Mouse (Mus musculus) C2C12 (cell line): ENCODE measurements around the gene Bglap2. TPM values are rescaled to one million over a fixed set of nuclear protein-coding genes. Genes with fewer than 3 reads are reported as not detected.

Experiments
- H3K27me3 ChIP-seq: one replicate; pipeline ENCODE4 v1.6.1; 2011; ENCODE audit not compliant: control insufficient read depth, insufficient read depth, insufficient read length
- H3K36me3 ChIP-seq: one replicate; pipeline ENCODE4 v1.6.1; 2011; ENCODE audit not compliant: control insufficient read depth, insufficient read depth
- H3K4me3 ChIP-seq: one replicate; pipeline ENCODE4 v1.5.1; 2011; ENCODE audit warnings: mild to moderate bottlenecking, control low read depth; ENCODE audit not compliant: poor library complexity, insufficient read depth, severe bottlenecking
- H3K79me2 ChIP-seq: one replicate; pipeline ENCODE4 v1.6.1; 2011; ENCODE audit not compliant: control insufficient read depth, insufficient read depth
- H3K79me3 ChIP-seq: one replicate; pipeline ENCODE4 v1.6.1; 2011; ENCODE audit warnings: low read depth, control low read depth
- H3ac ChIP-seq: one replicate; pipeline ENCODE3; 2011; ENCODE audit warnings: low read depth; ENCODE audit not compliant: control insufficient read depth, insufficient read length
- CEBPB ChIP-seq: IDR thresholded peaks from one replicate; pipeline ENCODE4 v1.6.1; 2011; ENCODE audit warnings: low read depth, mild to moderate bottlenecking, control low read depth, moderate library complexity
- CTCF ChIP-seq: IDR thresholded peaks from one replicate; pipeline ENCODE4 v1.5.1; 2011; ENCODE audit not compliant: control insufficient read depth, insufficient read depth, insufficient read length
- FOSL1 ChIP-seq: IDR thresholded peaks from one replicate; pipeline ENCODE4 v1.8.0; 2011; ENCODE audit warnings: mild to moderate bottlenecking, low read length; ENCODE audit not compliant: poor library complexity, insufficient read depth, severe bottlenecking
- MAX ChIP-seq: IDR thresholded peaks from one replicate; pipeline ENCODE4 v1.6.1; 2011; ENCODE audit warnings: mild to moderate bottlenecking, control low read depth
- MYOD1 ChIP-seq: IDR thresholded peaks from one replicate; pipeline ENCODE4 v1.6.1; 2011; ENCODE audit warnings: low read depth; ENCODE audit not compliant: control insufficient read depth, insufficient read length
- MYOG ChIP-seq: IDR thresholded peaks from one replicate; pipeline ENCODE4 v1.6.1; 2011; ENCODE audit not compliant: control insufficient read depth, insufficient read length; ENCODE audit errors: extremely low read depth
- USF1 ChIP-seq: IDR thresholded peaks from one replicate; pipeline ENCODE4 v1.6.1; 2011; ENCODE audit warnings: low read depth, mild to moderate bottlenecking, control low read depth, moderate library complexity
- polyA plus RNA-seq: library from polyadenylated mRNA; unstranded; fragments of >200 nt; fragmentation: generic; extraction: Trizol; gene quantifications from one replicate; pipeline ENCODE4 v1.2.1, GENCODE M21; 2012; ENCODE audit warnings: missing spikeins

Bglap2 gene
- polyA plus RNA-seq, 1 experiment = 4.6 TPM

DNA sequence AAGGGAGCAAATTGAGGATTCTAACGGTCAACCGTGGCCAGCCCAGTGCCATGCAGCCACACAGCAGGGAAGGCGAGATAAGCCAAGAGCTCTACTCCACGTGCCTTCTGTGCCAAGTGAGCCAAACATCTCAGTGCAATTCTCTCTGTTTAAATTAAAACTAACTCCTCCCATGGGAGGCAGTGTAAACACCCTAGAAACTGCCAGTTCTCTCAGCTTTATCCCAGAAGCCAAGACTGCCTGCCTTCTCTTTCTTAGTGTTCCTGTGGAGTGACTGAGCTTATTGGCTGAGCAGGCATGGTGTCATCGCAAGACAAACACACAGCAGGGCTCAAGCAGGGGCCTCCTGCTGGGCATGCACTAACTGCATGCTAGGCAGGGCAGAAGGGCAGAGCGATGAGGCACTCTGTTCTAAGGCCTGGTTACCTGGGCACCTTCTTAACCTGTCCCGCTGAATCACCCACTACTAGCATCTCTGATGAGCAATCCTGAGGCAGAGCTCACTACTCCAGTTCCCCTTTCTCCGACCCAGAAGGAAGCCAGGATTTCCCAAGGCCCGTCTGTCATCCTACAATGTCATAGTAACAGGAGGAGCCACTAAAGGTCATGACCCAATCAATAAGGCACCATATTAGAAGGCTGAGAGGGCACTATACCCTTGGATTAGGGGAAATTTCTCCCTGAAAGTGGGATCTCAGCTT lies 43.7 kb upstream of the Bglap2 start:
- Histone ChIP-seq H3K4me3 (no peak overlapping the region), H3K79me3 (peaks cover 25% of the 10 kb centered on the region), H3ac (no peak overlapping the region), H3K36me3 (peaks cover 29% of the 10 kb centered on the region), H3K79me2 (peaks cover 37% of the 10 kb centered on the region), H3K27me3 (no peaks in the 10 kb centered on the region)
- no peak for TF ChIP-seq MYOG
- no peak for TF ChIP-seq USF1
- TF ChIP-seq CTCF = no peak
- no peak for TF ChIP-seq FOSL1
- TF ChIP-seq MYOD1 = no peak
- TF ChIP-seq CEBPB = no peak

DNA sequence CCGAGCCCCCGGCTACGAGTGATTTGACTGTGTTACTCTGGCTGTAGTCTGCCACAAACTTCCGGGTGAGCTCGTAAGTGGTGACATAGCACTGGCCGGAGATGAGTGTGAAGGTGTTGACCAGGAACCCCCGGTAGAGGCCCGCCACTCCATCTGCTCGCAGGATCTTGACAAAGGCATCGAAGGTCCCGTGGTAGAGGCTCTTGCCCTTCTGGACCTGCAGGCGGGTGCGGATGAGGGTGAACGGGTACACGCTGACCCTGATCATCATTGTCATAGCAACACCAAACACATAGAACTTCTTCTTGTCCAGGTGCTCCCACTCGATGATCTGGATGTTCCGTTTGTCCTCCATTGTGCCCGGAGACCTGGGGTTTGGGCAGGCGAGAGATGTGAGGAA lies 42.3 kb upstream of the Bglap2 start:
- Histone ChIP-seq H3K36me3 (peaks cover 43% of the 10 kb centered on the region), H3K4me3 (no peak overlapping the region)
- TF ChIP-seq CEBPB (no peak), MAX (no peak), FOSL1 (no peak), MYOG (no peak), CTCF (no peak), USF1 (no peak), MYOD1 (no peak)

DNA sequence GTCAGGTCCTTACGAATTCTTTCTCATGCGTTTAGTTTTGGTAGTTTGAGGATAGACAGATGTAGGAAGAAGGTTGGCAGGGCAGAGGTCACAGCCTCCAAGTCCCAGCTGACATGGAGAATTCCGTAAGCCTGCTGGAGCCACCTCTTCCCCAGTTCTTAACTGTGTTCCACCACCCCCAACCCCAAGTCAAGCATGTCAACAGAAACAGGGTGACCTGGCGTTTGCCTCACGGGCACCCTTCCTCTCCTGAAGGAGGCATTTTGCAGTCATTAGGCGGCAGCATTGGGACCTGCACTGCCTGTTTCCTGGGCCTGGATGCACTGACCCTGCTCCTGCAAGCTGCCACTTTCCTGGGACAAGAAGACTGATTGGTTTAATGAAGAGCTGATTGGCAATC lies 39.5 kb upstream of the Bglap2 start:
- Histone ChIP-seq H3K79me3 (peaks cover 10% of the 10 kb centered on the region), H3ac (no peak overlapping the region), H3K27me3 (no peaks in the 10 kb centered on the region), H3K4me3 (no peak overlapping the region), H3K79me2 (peaks cover 17% of the 10 kb centered on the region), H3K36me3 (peaks cover 51% of the 10 kb centered on the region)
- TF ChIP-seq MAX = no peak

More for the DNA sequence above, 42.3 kb upstream of the Bglap2 start:
- Histone ChIP-seq H3K27me3 (no peaks in the 10 kb centered on the region), H3ac (no peak overlapping the region), H3K79me2 (peaks cover 37% of the 10 kb centered on the region), H3K79me3 (peaks cover 25% of the 10 kb centered on the region)

DNA sequence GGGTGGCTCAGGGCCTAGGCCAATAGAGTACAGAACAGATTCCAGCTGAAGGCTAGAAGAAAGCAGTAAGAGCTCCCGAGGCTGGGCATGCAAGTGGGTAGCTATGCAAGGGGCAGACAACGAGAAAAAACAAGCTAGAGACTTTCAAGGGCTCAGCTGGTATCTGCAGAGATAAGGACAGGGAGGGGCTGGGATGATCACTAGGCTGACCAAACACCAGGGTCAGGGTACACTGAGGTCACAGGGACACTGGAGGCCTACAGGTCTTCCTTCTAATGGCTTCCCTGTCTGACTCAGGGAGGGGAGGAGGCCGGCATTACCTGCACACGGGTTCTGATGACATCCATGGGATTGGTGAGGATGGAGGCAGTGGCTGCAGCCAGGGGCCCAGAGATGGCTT lies 37.2 kb upstream of the Bglap2 start:
- peaks cover 2% of the 10 kb centered on the region for H3K79me3 ChIP-seq
- no peaks in the 10 kb centered on the region for H3K79me2 ChIP-seq
- TF ChIP-seq USF1 (no peak), FOSL1 (no peak), MYOG (no peak), CTCF (no peak)
- H3K36me3 ChIP-seq = peaks cover 62% of the 10 kb centered on the region
- no peak overlapping the region for H3K4me3 ChIP-seq
- no peaks in the 10 kb centered on the region for H3K27me3 ChIP-seq
- no peak overlapping the region for H3ac ChIP-seq

DNA sequence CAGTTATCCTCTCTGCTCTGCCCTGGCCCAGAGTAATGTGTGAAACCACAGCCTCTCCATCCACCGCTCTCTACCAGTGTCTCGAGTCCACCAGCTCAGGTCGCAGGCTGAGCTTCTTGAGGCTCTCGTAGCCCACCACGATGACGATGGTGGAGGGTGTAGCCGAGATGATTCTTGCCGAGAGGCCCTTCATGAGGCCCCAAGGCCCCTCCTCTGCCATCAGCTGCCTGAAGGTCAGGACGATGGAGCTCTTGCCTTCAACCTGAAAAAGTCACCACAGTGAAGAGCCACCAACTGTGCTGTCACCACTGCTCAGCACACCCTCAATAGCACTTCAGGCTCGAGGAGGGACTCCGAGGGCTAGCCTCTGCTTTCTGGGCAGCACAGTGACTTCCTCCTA lies 34.1 kb upstream of the Bglap2 start:
- no peak overlapping the region for H3ac ChIP-seq
- H3K79me3 ChIP-seq = peaks cover 14% of the 10 kb centered on the region
- H3K79me2 ChIP-seq = peaks cover 22% of the 10 kb centered on the region
- no peaks in the 10 kb centered on the region for H3K27me3 ChIP-seq
- peaks cover 37% of the 10 kb centered on the region for H3K36me3 ChIP-seq
- TF ChIP-seq FOSL1 (no peak), MYOD1 (no peak), CTCF (no peak), MYOG (no peak), MAX (no peak), USF1 (no peak), CEBPB (no peak)
- no peak overlapping the region for H3K4me3 ChIP-seq

DNA sequence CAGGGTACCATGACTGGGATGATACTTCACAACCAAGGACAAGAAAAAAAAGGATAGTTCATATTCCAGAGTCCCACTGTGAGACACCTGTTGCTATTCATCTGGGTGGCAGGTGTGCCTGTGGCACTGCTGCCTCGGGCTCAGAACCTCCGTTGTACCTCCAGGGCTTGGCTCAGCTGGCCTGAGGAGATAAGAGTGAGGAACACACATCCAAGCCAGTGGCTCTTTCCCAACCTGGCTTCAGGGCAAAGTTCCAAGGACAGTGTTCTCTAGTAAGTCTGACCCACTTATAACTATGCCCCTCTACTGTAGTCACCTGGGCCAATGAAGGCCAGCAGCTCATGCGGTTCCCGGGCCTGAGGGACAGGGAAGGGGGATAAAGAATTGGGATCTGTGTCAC lies 33.2 kb upstream of the Bglap2 start:
- peaks cover 32% of the 10 kb centered on the region for H3K36me3 ChIP-seq
- H3K79me2 ChIP-seq = peaks cover 31% of the 10 kb centered on the region
- no peaks in the 10 kb centered on the region for H3K27me3 ChIP-seq
- H3ac ChIP-seq = no peak overlapping the region
- peaks cover 14% of the 10 kb centered on the region for H3K79me3 ChIP-seq
- H3K4me3 ChIP-seq = no peak overlapping the region
- TF ChIP-seq CEBPB = no peak
- no peak for TF ChIP-seq MYOD1
- no peak for TF ChIP-seq USF1
